Mouse (Mus musculus) brain, embryonic 14.5 days (tissue): ENCODE results near the gene Fam227b. TPM values are rescaled to one million over a fixed set of nuclear protein-coding genes. Genes with fewer than 3 reads are reported as not detected.
A peak's percentile ranks its signal among the peaks of the same experiment; 100 is the strongest.

ENCODE experiments used
- DNase-seq: peaks from one replicate; pipeline ENCODE4 v3.0.0-alpha.2; 2011; ENCODE audit warnings: low read depth
- CTCF ChIP-seq: fragments of 200-500 bp; IDR thresholded peaks from 2 replicates; pipeline ENCODE4 v1.5.1; 2012; ENCODE audit warnings: inconsistent platforms, mild to moderate bottlenecking, moderate library complexity, borderline replicate concordance; ENCODE audit not compliant: insufficient read depth, insufficient read length; ENCODE audit errors: extremely low read depth
- POLR2A ChIP-seq: fragments of 200-500 bp; IDR thresholded peaks from 2 replicates; pipeline ENCODE4 v1.6.1; 2012; ENCODE audit warnings: mild to moderate bottlenecking, inconsistent platforms, borderline replicate concordance; ENCODE audit not compliant: poor library complexity, insufficient read depth, insufficient read length, severe bottlenecking; ENCODE audit errors: extremely low read depth
- polyA plus RNA-seq: library from polyadenylated mRNA; depleted of rRNA; stranded (reverse); fragments of >200 nt; gene quantifications from 2 replicates; pipeline ENCODE4 v1.2.3, GENCODE M21; 2012

The Fam227b gene
- polyA plus RNA-seq, 1 experiment: not detected

GRCm38 (mm10) chr2:126079086-126079485 lies 72.7 kb downstream of the Fam227b start:
- DNase-seq: no peak
- no peak for TF ChIP-seq CTCF
- TF ChIP-seq POLR2A: no peak

- TF ChIP-seq CTCF (no peak), POLR2A (no peak)
Observed at GRCm38 (mm10) chr2:126076506-126076905, 75.3 kb downstream of the Fam227b start.

GRCm38 (mm10) chr2:126073744-126074143 lies 78.1 kb downstream of the Fam227b start:
- TF ChIP-seq POLR2A: no peak
- TF ChIP-seq CTCF: no peak
- DNase-seq: no peak

More at GRCm38 (mm10) chr2:126076506-126076905, 75.3 kb downstream of the Fam227b start:
- DNase-seq: no peak

GRCm38 (mm10) chr2:126069740-126070139 lies 82.1 kb downstream of the Fam227b start:
- TF ChIP-seq CTCF: no peak
- TF ChIP-seq POLR2A: no peak
- DNase-seq: no peak

- DNase-seq: no peak
- TF ChIP-seq POLR2A (no peak), CTCF (no peak)
Observed at GRCm38 (mm10) chr2:126065303-126065856, 86.4 kb downstream of the Fam227b start.

- TF ChIP-seq POLR2A (no peak), CTCF (no peak)
- DNase-seq: no peak
Observed at GRCm38 (mm10) chr2:126064814-126065213, 87.0 kb downstream of the Fam227b start.

GRCm38 (mm10) chr2:126062876-126063275 lies 88.9 kb downstream of the Fam227b start:
- no peak for DNase-seq
- TF ChIP-seq POLR2A: no peak
- no peak for TF ChIP-seq CTCF

- DNase-seq: peak; percentile 86
- no peak for TF ChIP-seq POLR2A
- no peak for TF ChIP-seq CTCF
Observed at GRCm38 (mm10) chr2:126061037-126061773, 90.6 kb downstream of the Fam227b start.

- TF ChIP-seq POLR2A (no peak), CTCF (no peak)
- DNase-seq: peak; percentile 72
Observed at GRCm38 (mm10) chr2:126060595-126060994, 91.2 kb downstream of the Fam227b start.

- TF ChIP-seq CTCF (no peak), POLR2A (no peak)
- no peak for DNase-seq
Observed at GRCm38 (mm10) chr2:126053657-126054056, 98.1 kb downstream of the Fam227b start.

GRCm38 (mm10) chr2:126052749-126053557 lies 98.9 kb downstream of the Fam227b start:
- no peak for TF ChIP-seq CTCF
- peak; percentile 18 for DNase-seq
